Mouse (Mus musculus) neural tube, embryonic 14.5 days (tissue): ENCODE results near the gene Spdl1. TPM values are rescaled to one million over a fixed set of nuclear protein-coding genes. Genes with fewer than 3 reads are reported as not detected.

ENCODE experiments used
- ATAC-seq: fragments of 200-750 bp; cut with Nextera tagmentation; 2 replicates; pipeline ENCODE4 v1.8.0; 2017; ENCODE audit warnings: low read depth, mild to moderate bottlenecking, moderate TSS enrichment, moderate library complexity
- H3K27ac ChIP-seq: fragments of 300-500 bp; sonication (generic); 2 replicates; pipeline ENCODE4 v1.5.1; 2014; ENCODE audit warnings: low read depth, mild to moderate bottlenecking, control low read depth, low read length, moderate library complexity, mixed read lengths
- H3K27me3 ChIP-seq: fragments of 300-500 bp; sonication (generic); 2 replicates; pipeline ENCODE4 v1.6.1; 2014; ENCODE audit warnings: low read length; ENCODE audit not compliant: control insufficient read depth, insufficient read depth
- H3K36me3 ChIP-seq: fragments of 300-500 bp; sonication (generic); 2 replicates; pipeline ENCODE4 v1.6.1; 2014; ENCODE audit warnings: low read length, mixed read lengths; ENCODE audit not compliant: control insufficient read depth, insufficient read depth
- H3K4me1 ChIP-seq: fragments of 300-500 bp; sonication (generic); 2 replicates; pipeline ENCODE4 v1.6.1; 2014; ENCODE audit warnings: low read length; ENCODE audit not compliant: control insufficient read depth, insufficient read depth
- H3K4me2 ChIP-seq: fragments of 300-500 bp; sonication (generic); 2 replicates; pipeline ENCODE4 v1.6.1; 2014; ENCODE audit warnings: mild to moderate bottlenecking, low read depth, low read length, control low read depth
- H3K4me3 ChIP-seq: fragments of 300-500 bp; sonication (generic); 2 replicates; pipeline ENCODE4 v1.5.1; 2014; ENCODE audit warnings: low read depth, low read length, control low read depth, mixed read lengths
- H3K9ac ChIP-seq: fragments of 300-500 bp; sonication (generic); replicated peaks from 2 replicates; pipeline ENCODE4 v1.6.1; 2014; ENCODE audit warnings: low read depth, mild to moderate bottlenecking, control low read depth, low read length, mixed read lengths
- H3K9me3 ChIP-seq: fragments of 300-500 bp; sonication (generic); 2 replicates; pipeline ENCODE4 v1.6.1; 2016; ENCODE audit warnings: low read length; ENCODE audit not compliant: control insufficient read depth
- WGBS: fragments of 180-500 bp; shearing (Covaris S2); extraction: QIAGEN DNeasy Blood & Tissue Kit; methylation state at CpG from one replicate; pipeline ENCODE4 v1.1.7; 2014; 5-methylcytosine and 5-hydroxymethylcytosine counted together
- polyA plus RNA-seq: library from polyadenylated mRNA; unstranded; fragments of >200 nt; fragmentation: Nextera tagmentation; extraction: Ambion mirVana; gene quantifications from 2 replicates; pipeline ENCODE4 v1.2.1, GENCODE M21; 2014

Spdl1 gene
- polyA plus RNA-seq, 1 experiment from 2014 or later, result 1.4 TPM

- Histone ChIP-seq H3K9me3 (no peaks in the 10 kb centered on the region), H3K4me3 (no peak within 1 kb of the TSS), H3K36me3 (no peaks in the 10 kb centered on the region), H3K4me2 (no peak within 1 kb of the TSS), H3K27me3 (no peaks in the 10 kb centered on the region), H3K4me1 (no peaks in the 10 kb centered on the region), H3K27ac (no peak within 1 kb of the TSS), H3K9ac (no peak within 1 kb of the TSS)
- 93% methylated on average over 12 of the region's 12 CpGs for WGBS
- ATAC-seq, result no peak
These were observed 49.8 kb downstream of the Spdl1 start, which contains the start of gene Dock2 for GRCm38 (mm10) chr11:34783587-34784043. Gene Dock2 (minus strand): TSS chr11:34783892.

- no peaks in the 10 kb centered on the region for H3K27me3 ChIP-seq
- H3K4me1 ChIP-seq, result no peaks in the 10 kb centered on the region
- H3K4me3 ChIP-seq, result no peak overlapping the region
- H3K9ac ChIP-seq, result no peak overlapping the region
- H3K9me3 ChIP-seq, result no peaks in the 10 kb centered on the region
- no peak overlapping the region for H3K27ac ChIP-seq
- no peaks in the 10 kb centered on the region for H3K36me3 ChIP-seq
- 72% methylated on average over 8 of the region's 8 CpGs for WGBS
- H3K4me2 ChIP-seq, result no peak overlapping the region
- ATAC-seq, result no peak
These were observed 50.7 kb downstream of the Spdl1 start for GRCm38 (mm10) chr11:34782516-34783430.

GRCm38 (mm10) chr11:34780786-34781185, 52.7 kb downstream of the Spdl1 start:
- Histone ChIP-seq H3K36me3 (no peaks in the 10 kb centered on the region), H3K27ac (no peak overlapping the region), H3K4me2 (no peak overlapping the region), H3K9me3 (no peaks in the 10 kb centered on the region), H3K27me3 (no peaks in the 10 kb centered on the region), H3K4me3 (no peak overlapping the region), H3K4me1 (no peaks in the 10 kb centered on the region), H3K9ac (no peak overlapping the region)
- WGBS, result 86% methylated on average over 2 of the region's 2 CpGs
- ATAC-seq, result no peak

GRCm38 (mm10) chr11:34779966-34780365, 53.5 kb downstream of the Spdl1 start:
- 88% methylated on average over 4 of the region's 4 CpGs for WGBS
- no peaks in the 10 kb centered on the region for H3K4me1 ChIP-seq
- no peaks in the 10 kb centered on the region for H3K27me3 ChIP-seq
- H3K27ac ChIP-seq, result no peak overlapping the region
- no peaks in the 10 kb centered on the region for H3K9me3 ChIP-seq
- ATAC-seq, result no peak
- H3K4me3 ChIP-seq, result no peak overlapping the region
- H3K9ac ChIP-seq, result no peak overlapping the region
- H3K36me3 ChIP-seq, result no peaks in the 10 kb centered on the region
- H3K4me2 ChIP-seq, result no peak overlapping the region

GRCm38 (mm10) chr11:34778351-34778750, 55.1 kb downstream of the Spdl1 start:
- no peak for ATAC-seq
- 88% methylated on average over 3 of the region's 3 CpGs for WGBS
- Histone ChIP-seq H3K4me2 (no peak overlapping the region), H3K27me3 (no peaks in the 10 kb centered on the region), H3K4me1 (no peaks in the 10 kb centered on the region), H3K4me3 (no peak overlapping the region), H3K36me3 (no peaks in the 10 kb centered on the region), H3K9ac (no peak overlapping the region), H3K27ac (no peak overlapping the region), H3K9me3 (no peaks in the 10 kb centered on the region)

GRCm38 (mm10) chr11:34777529-34777928, 55.9 kb downstream of the Spdl1 start:
- no peak for ATAC-seq
- H3K9ac ChIP-seq, result no peak overlapping the region
- H3K9me3 ChIP-seq, result no peaks in the 10 kb centered on the region
- no peak overlapping the region for H3K4me2 ChIP-seq
- no peak overlapping the region for H3K4me3 ChIP-seq
- no peaks in the 10 kb centered on the region for H3K27me3 ChIP-seq
- 86% methylated on average over 4 of the region's 4 CpGs for WGBS
- no peaks in the 10 kb centered on the region for H3K36me3 ChIP-seq
- H3K4me1 ChIP-seq, result no peaks in the 10 kb centered on the region
- no peak overlapping the region for H3K27ac ChIP-seq

- Histone ChIP-seq H3K27ac (no peak overlapping the region), H3K9me3 (no peaks in the 10 kb centered on the region), H3K4me2 (no peak overlapping the region), H3K27me3 (no peaks in the 10 kb centered on the region), H3K4me3 (no peak overlapping the region), H3K4me1 (no peaks in the 10 kb centered on the region), H3K36me3 (no peaks in the 10 kb centered on the region), H3K9ac (no peak overlapping the region)
- 59% methylated on average over 2 of the region's 2 CpGs for WGBS
- ATAC-seq, result no peak
These were observed 57.4 kb downstream of the Spdl1 start for GRCm38 (mm10) chr11:34776054-34776453.

GRCm38 (mm10) chr11:34774636-34775035, 58.8 kb downstream of the Spdl1 start:
- no peak for ATAC-seq
- H3K27me3 ChIP-seq, result no peaks in the 10 kb centered on the region
- no peaks in the 10 kb centered on the region for H3K36me3 ChIP-seq
- no peaks in the 10 kb centered on the region for H3K9me3 ChIP-seq
- H3K4me1 ChIP-seq, result no peaks in the 10 kb centered on the region
- no peak overlapping the region for H3K27ac ChIP-seq
- no peak overlapping the region for H3K4me3 ChIP-seq
- 57% methylated on average over 2 of the region's 2 CpGs for WGBS
- no peak overlapping the region for H3K9ac ChIP-seq
- H3K4me2 ChIP-seq, result no peak overlapping the region

- Histone ChIP-seq H3K9ac (no peak overlapping the region), H3K9me3 (no peaks in the 10 kb centered on the region), H3K27ac (no peak overlapping the region), H3K36me3 (no peaks in the 10 kb centered on the region), H3K4me1 (no peaks in the 10 kb centered on the region), H3K4me2 (no peak overlapping the region), H3K4me3 (no peak overlapping the region), H3K27me3 (no peaks in the 10 kb centered on the region)
- 92% methylated on average over 9 of the region's 9 CpGs for WGBS
- no peak for ATAC-seq
These were observed 60.0 kb downstream of the Spdl1 start for GRCm38 (mm10) chr11:34773304-34773895.
